Mouse (Mus musculus) midbrain, embryonic 11.5 days (tissue): ENCODE results near the gene Gatm. TPM values are rescaled to one million over a fixed set of nuclear protein-coding genes. Genes with fewer than 3 reads are reported as not detected.

Source experiments
- ATAC-seq: fragments of 200-750 bp; cut with Nextera tagmentation; 2 replicates; pipeline ENCODE4 v1.8.0; 2017; ENCODE audit warnings: moderate TSS enrichment, moderate library complexity; ENCODE audit not compliant: low FRiP score
- DNase-seq: peaks from one replicate; pipeline ENCODE4 v3.0.0; 2015; ENCODE audit warnings: low spot score; ENCODE audit errors: missing footprints
- H3K27ac ChIP-seq: fragments of 300-500 bp; sonication (generic); 2 replicates; pipeline ENCODE4 v1.5.1; 2014; ENCODE audit warnings: low read depth, low read length
- H3K27me3 ChIP-seq: fragments of 300-500 bp; sonication (generic); 2 replicates; pipeline ENCODE4 v1.6.1; 2014; ENCODE audit warnings: mild to moderate bottlenecking, low read length, moderate library complexity, mixed read lengths; ENCODE audit not compliant: control insufficient read depth, insufficient read depth
- H3K36me3 ChIP-seq: fragments of 300-500 bp; sonication (generic); 2 replicates; pipeline ENCODE4 v1.6.1; 2014; ENCODE audit warnings: mild to moderate bottlenecking, low read length, moderate library complexity, mixed read lengths; ENCODE audit not compliant: control insufficient read depth, insufficient read depth
- H3K4me1 ChIP-seq: fragments of 300-500 bp; sonication (generic); 2 replicates; pipeline ENCODE4 v1.6.1; 2014; ENCODE audit warnings: low read length; ENCODE audit not compliant: control insufficient read depth, insufficient read depth
- H3K4me2 ChIP-seq: fragments of 300-500 bp; sonication (generic); 2 replicates; pipeline ENCODE4 v1.6.1; 2014; ENCODE audit warnings: mild to moderate bottlenecking, moderate library complexity
- H3K4me3 ChIP-seq: fragments of 300-500 bp; sonication (generic); 2 replicates; pipeline ENCODE4 v1.5.1; 2014; ENCODE audit warnings: low read depth, low read length
- H3K9ac ChIP-seq: fragments of 300-500 bp; sonication (generic); 2 replicates; pipeline ENCODE4 v1.6.1; 2014; ENCODE audit warnings: low read length
- H3K9me3 ChIP-seq: fragments of 300-500 bp; sonication (generic); 2 replicates; pipeline ENCODE4 v1.6.1; 2016; ENCODE audit warnings: low read length; ENCODE audit not compliant: control insufficient read depth
- WGBS: fragments of 180-500 bp; shearing (Covaris S2); extraction: QIAGEN DNeasy Blood & Tissue Kit; methylation state at CpG from one replicate; pipeline ENCODE4 v1.1.7; 2014; 5-methylcytosine and 5-hydroxymethylcytosine counted together
- polyA plus RNA-seq: library from polyadenylated mRNA; unstranded; fragments of >200 nt; fragmentation: Nextera tagmentation; extraction: Ambion mirVana; gene quantifications from 2 replicates; pipeline ENCODE4 v1.2.1, GENCODE M21; 2014

Gene Gatm
- polyA plus RNA-seq, 1 experiment from 2014 or later = 25.4 TPM

- ATAC-seq (peak; percentile 70; the same call in 1 of the 2 replicates), DNase-seq (no peak)
- Histone ChIP-seq H3K9me3 (no peaks in the 10 kb centered on the region), H3K27me3 (no peaks in the 10 kb centered on the region), H3K36me3 (no peaks in the 10 kb centered on the region), H3K4me1 (peaks cover 6% of the 10 kb centered on the region; the same call in 1 of the 2 replicates), H3K4me2 (no peak overlapping the region), H3K4me3 (no peak overlapping the region), H3K27ac (no peak overlapping the region), H3K9ac (0 out of 2 replicates have a peak overlapping the region, but pooled peaks have one; percentile 7)
- 25% methylated on average over 4 of the region's 4 CpGs for WGBS
These were observed 7.6 kb upstream of the Gatm start for GRCm38 (mm10) chr2:122618719-122619118.

GRCm38 (mm10) chr2:122617792-122618191, 6.7 kb upstream of the Gatm start:
- Histone ChIP-seq H3K9me3 (no peaks in the 10 kb centered on the region), H3K9ac (no peak overlapping the region), H3K27me3 (no peaks in the 10 kb centered on the region), H3K4me3 (no peak overlapping the region), H3K4me1 (peaks cover 6% of the 10 kb centered on the region; the same call in 1 of the 2 replicates), H3K4me2 (no peak overlapping the region), H3K27ac (no peak overlapping the region), H3K36me3 (no peaks in the 10 kb centered on the region)
- WGBS = 78% methylated on average over 6 of the region's 6 CpGs
- ATAC-seq (no peak), DNase-seq (peak; percentile 88)

- no peak overlapping the region for H3K4me2 ChIP-seq
- no peak overlapping the region for H3K27ac ChIP-seq
- no peaks in the 10 kb centered on the region for H3K27me3 ChIP-seq
- no peak for DNase-seq
- H3K4me1 ChIP-seq = peaks cover 6% of the 10 kb centered on the region; the same call in 1 of the 2 replicates
- no peaks in the 10 kb centered on the region for H3K36me3 ChIP-seq
- no peak for ATAC-seq
- no peaks in the 10 kb centered on the region for H3K9me3 ChIP-seq
- 50% methylated on average over 6 of the region's 6 CpGs for WGBS
- no peak overlapping the region for H3K9ac ChIP-seq
- H3K4me3 ChIP-seq = no peak overlapping the region
These were observed 5.1 kb upstream of the Gatm start for GRCm38 (mm10) chr2:122616237-122616636.

GRCm38 (mm10) chr2:122611654-122611973, 511 bp upstream of the Gatm start:
- no peaks in the 10 kb centered on the region for H3K36me3 ChIP-seq
- peak overlapping the region; percentile 51; the same call in 1 of the 2 replicates for H3K4me3 ChIP-seq
- H3K9me3 ChIP-seq = no peaks in the 10 kb centered on the region
- peak overlapping the region; percentile 80 for H3K4me2 ChIP-seq
- WGBS = 89% methylated on average over 4 of the region's 4 CpGs
- DNase-seq = no peak
- no peaks in the 10 kb centered on the region; the same call in 1 of the 2 replicates for H3K27me3 ChIP-seq
- H3K9ac ChIP-seq = peak overlapping the region; percentile 79
- H3K27ac ChIP-seq = no peak overlapping the region
- ATAC-seq = no peak
- no peaks in the 10 kb centered on the region for H3K4me1 ChIP-seq

GRCm38 (mm10) chr2:122608820-122609219, 2.3 kb downstream of the Gatm start:
- no peaks in the 10 kb centered on the region for H3K36me3 ChIP-seq
- no peak overlapping the region for H3K4me3 ChIP-seq
- no peaks in the 10 kb centered on the region for H3K4me1 ChIP-seq
- no peak overlapping the region for H3K9ac ChIP-seq
- no peak for ATAC-seq
- DNase-seq = no peak
- no peaks in the 10 kb centered on the region; the same call in 1 of the 2 replicates for H3K27me3 ChIP-seq
- H3K4me2 ChIP-seq = no peak overlapping the region
- no peaks in the 10 kb centered on the region for H3K9me3 ChIP-seq
- 77% methylated on average over 9 of the region's 9 CpGs for WGBS
- H3K27ac ChIP-seq = no peak overlapping the region

- H3K4me2 ChIP-seq = no peak overlapping the region
- ATAC-seq = no peak
- no peak for DNase-seq
- no peak overlapping the region for H3K9ac ChIP-seq
- 80% methylated on average over 5 of the region's 5 CpGs for WGBS
- no peak overlapping the region for H3K4me3 ChIP-seq
- no peaks in the 10 kb centered on the region for H3K9me3 ChIP-seq
- no peaks in the 10 kb centered on the region for H3K4me1 ChIP-seq
- H3K27me3 ChIP-seq = no peaks in the 10 kb centered on the region; the same call in 1 of the 2 replicates
- H3K36me3 ChIP-seq = no peaks in the 10 kb centered on the region
- no peak overlapping the region for H3K27ac ChIP-seq
These were observed 5.3 kb downstream of the Gatm start for GRCm38 (mm10) chr2:122605829-122606228.

GRCm38 (mm10) chr2:122601354-122601753, 9.7 kb downstream of the Gatm start:
- 85% methylated on average over 2 of the region's 2 CpGs for WGBS
- H3K9me3 ChIP-seq = no peaks in the 10 kb centered on the region
- H3K36me3 ChIP-seq = no peaks in the 10 kb centered on the region
- DNase-seq (no peak), ATAC-seq (no peak)
- no peak overlapping the region for H3K4me3 ChIP-seq
- no peak overlapping the region for H3K27ac ChIP-seq
- H3K27me3 ChIP-seq = no peaks in the 10 kb centered on the region
- H3K4me1 ChIP-seq = no peaks in the 10 kb centered on the region
- H3K4me2 ChIP-seq = no peak overlapping the region
- no peak overlapping the region for H3K9ac ChIP-seq

- H3K4me1 ChIP-seq = no peaks in the 10 kb centered on the region
- no peaks in the 10 kb centered on the region for H3K9me3 ChIP-seq
- H3K4me2 ChIP-seq = no peak overlapping the region
- DNase-seq (no peak), ATAC-seq (no peak)
- 83% methylated on average over 2 of the region's 2 CpGs for WGBS
- no peaks in the 10 kb centered on the region for H3K36me3 ChIP-seq
- no peak overlapping the region for H3K9ac ChIP-seq
- no peaks in the 10 kb centered on the region for H3K27me3 ChIP-seq
- no peak overlapping the region for H3K27ac ChIP-seq
- H3K4me3 ChIP-seq = no peak overlapping the region
These were observed 11.4 kb downstream of the Gatm start for GRCm38 (mm10) chr2:122599736-122600135.

- Histone ChIP-seq H3K9me3 (no peaks in the 10 kb centered on the region), H3K27ac (no peak overlapping the region), H3K4me2 (no peak overlapping the region), H3K4me1 (no peaks in the 10 kb centered on the region), H3K4me3 (no peak overlapping the region), H3K9ac (no peak overlapping the region), H3K27me3 (no peaks in the 10 kb centered on the region), H3K36me3 (no peaks in the 10 kb centered on the region)
- DNase-seq (no peak), ATAC-seq (no peak)
- WGBS = 90% methylated on average over 16 of the region's 16 CpGs
These were observed 15.6 kb downstream of the Gatm start for GRCm38 (mm10) chr2:122595461-122595860.

GRCm38 (mm10) chr2:122591213-122591612, 19.9 kb downstream of the Gatm start:
- 72% methylated on average over 2 of the region's 2 CpGs for WGBS
- no peaks in the 10 kb centered on the region for H3K27me3 ChIP-seq
- no peak for ATAC-seq

More at GRCm38 (mm10) chr2:122591213-122591612, 19.9 kb downstream of the Gatm start:
- DNase-seq = no peak
- Histone ChIP-seq H3K9me3 (no peaks in the 10 kb centered on the region), H3K4me2 (no peak overlapping the region), H3K4me3 (no peak overlapping the region), H3K36me3 (no peaks in the 10 kb centered on the region), H3K27ac (no peak overlapping the region), H3K4me1 (no peaks in the 10 kb centered on the region), H3K9ac (no peak overlapping the region)
